Mouse (Mus musculus): ENCODE data around the gene Gm9857.

The Gm9857 gene

GRCm38 (mm10) chr3:108925677-108926076, 14.6 kb downstream of the Gm9857 start:
- DNase-seq (ENCODE audit: low spot score in 2 of 2), result no peak

- no peak for DNase-seq (ENCODE audit: low spot score in 2 of 2)
These were observed 18.4 kb downstream of the Gm9857 start for GRCm38 (mm10) chr3:108921822-108922221.

DNA sequence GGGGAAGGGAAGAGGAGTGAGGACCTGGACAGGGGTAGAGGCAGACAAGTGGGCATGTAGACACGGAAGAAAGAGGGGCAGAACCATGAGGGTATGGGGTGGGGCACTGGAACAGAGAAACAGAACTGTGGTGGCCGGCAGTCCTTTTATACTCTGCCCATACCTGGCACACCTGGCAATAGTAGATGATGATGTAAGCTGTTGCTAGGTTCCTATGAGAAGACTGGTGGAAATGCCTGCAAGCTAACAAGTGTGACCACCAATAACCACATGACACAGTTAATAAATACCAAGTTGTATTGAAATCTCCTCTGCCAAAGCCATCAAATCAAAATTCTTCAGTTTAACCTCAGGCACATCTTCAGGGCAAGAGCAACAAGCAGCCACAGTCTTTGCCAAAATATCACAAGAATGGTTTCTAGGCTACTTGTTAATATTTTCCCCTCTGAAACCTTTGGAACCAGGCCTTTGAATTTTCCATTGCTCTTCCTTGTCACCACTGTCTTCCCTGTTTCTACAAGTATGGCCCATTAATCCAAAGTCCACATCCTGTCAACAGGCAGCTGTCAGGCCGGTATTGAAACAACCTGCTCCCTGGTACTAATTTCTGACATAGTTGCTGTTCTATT, 19.7 kb downstream of the Gm9857 start:
- DNase-seq (ENCODE audit: low spot score in 2 of 2), result no peak

DNA sequence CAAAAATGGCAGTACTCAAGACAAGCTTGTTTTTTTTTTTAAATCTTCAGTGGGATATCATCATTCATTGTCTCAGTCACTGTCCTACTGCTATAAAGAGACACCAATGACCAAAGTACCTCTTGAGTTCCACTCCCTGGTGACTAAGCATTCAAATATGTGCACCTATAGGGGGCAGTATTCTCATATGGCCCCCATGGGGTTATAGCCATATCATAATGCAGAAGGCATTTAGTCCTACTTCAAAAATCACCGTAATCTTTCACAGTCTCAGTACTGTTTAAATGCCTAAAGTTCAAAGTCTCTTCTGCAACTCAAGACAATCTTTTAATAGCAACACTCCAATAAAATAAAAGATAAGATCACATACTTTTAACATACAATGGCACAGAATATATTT, 21.4 kb downstream of the Gm9857 start:
- no peak for DNase-seq (ENCODE audit: low spot score in 2 of 2)

DNA sequence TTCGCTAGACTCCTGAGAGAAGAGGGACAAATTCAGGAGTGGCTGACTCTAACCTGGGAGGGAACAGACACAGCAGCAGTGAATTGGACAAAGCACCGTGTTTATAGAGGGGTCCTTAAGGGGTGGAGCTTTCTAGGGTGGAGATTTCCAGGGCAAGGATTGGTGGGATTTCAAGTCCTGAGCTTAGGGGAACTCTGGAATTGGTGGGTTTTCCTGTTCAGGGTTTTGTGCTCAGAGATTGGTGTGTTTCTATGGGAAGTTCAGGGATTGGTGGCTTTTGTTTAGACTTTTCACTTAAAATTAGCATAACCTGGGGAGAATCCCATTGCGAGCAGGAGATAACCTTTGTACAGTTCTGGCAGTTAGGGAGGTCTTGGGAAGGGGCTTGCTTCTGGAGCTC, 22.3 kb downstream of the Gm9857 start:
- no peak for DNase-seq (ENCODE audit: low spot score in 2 of 2)

DNA sequence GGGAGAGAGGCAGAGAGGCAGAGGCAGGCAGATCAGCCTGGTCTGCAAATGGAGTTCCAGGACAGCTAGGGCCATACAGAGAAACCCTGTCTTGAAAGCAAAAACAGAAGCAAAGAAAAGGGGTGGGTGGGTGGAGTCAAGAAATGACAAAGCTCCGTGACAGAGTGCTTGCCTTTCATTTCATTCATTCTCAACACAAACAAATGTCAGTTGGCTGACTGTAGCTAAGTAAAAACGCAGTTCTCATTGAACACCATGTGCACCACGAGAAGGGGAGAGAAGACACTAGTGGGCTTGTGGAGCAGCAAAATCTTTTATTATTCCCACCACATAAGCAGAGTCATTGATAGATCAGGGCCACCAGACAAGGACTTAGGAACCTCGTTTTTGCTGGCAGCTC, 23.4 kb downstream of the Gm9857 start:
- no peak for DNase-seq (ENCODE audit: low spot score in 2 of 2)

DNA sequence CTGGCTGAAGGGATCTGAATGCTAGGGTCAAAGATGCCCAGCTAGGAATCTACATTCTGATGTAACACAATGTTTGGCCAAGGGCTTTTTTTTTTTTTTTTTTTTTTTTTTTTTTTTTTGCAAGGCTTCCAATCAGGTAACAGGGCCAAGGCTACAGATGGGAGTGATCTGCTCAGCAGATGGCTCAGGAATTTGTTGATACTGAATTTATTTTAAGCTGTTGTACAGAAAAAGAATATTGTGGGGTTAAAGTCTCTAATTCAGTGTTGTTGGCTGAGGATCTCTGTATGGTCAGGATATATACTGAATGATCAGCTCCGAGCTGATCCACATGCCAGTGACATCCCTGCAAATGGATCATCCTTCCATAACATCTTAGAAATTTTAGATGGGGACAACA, 24.2 kb downstream of the Gm9857 start:
- no peak for DNase-seq (ENCODE audit: low spot score in 2 of 2)

DNA sequence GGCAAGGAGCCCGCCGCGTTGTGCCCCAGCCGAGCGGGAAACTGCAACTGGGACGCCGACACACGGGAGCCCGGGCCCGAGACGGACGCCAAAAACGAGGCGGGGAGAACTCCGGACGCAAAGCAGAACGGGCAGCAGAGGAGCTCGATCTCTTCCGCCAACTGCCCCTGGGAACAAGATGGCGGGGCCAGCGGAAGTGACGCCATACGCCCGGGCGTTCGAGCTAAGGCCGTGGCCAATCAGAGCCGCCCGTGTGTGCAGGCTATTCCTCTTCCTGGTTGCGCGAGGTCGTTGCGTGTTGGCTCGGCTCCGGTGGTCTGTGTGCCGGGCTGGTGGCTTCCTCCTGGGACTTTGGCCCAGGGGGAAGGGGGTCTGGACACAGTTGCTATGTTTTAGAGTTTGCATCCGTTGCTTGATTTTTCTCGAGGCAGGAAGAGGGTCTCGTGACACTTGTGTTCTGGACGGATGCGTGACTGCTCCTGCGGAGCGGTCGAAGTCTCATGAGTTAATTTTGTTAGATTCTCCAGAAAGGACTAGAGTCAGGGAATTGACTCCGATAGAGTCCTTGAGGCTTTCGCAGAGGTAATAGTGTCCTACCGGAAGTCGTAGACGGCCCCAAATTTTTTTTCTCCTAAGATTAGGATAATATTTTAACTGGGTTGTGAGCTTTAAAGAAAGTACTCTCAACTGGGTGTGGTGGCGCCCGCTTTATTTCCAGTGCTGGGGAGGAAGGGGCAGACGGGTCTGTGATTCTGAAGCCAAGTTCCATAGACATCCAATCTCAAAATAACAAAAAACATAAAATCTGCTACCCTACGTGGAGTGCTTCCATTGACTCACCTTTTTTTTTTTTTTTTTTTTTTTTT, 28.5 kb downstream of the Gm9857 start, which contains the start of gene Prpf38b:
Gene Prpf38b, minus strand, starts transcription at position 180 of the 866 bp plus-strand sequence.
- DNase-seq (ENCODE audit: low spot score in 2 of 2), result peak; percentile 90 to 95

DNA sequence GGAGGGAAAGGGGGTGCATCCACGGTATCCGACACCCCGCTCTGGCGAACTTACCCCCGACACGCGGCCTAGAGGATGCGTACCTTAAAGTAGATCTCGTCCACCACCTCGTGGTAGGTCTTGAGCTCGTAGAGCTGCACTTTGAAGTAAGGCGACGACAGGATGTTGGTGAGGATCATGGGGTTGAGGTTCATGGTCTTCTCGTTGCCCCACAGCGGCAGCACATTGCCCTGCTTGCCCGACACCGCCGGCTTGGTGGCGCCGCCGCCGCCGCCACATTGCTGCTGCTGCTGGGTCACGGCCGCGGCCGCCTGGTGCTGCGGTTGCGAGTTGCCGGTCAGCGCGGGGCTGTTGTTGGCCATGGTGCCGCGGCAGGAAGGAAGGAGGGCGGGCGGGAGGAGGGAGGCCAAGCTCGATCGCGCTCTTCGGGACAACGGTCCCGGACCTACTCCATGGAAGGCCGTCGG, 29.1 kb downstream of the Gm9857 start:
- DNase-seq (ENCODE audit: low spot score in 2 of 2), result peak; percentile 64 to 70

DNA sequence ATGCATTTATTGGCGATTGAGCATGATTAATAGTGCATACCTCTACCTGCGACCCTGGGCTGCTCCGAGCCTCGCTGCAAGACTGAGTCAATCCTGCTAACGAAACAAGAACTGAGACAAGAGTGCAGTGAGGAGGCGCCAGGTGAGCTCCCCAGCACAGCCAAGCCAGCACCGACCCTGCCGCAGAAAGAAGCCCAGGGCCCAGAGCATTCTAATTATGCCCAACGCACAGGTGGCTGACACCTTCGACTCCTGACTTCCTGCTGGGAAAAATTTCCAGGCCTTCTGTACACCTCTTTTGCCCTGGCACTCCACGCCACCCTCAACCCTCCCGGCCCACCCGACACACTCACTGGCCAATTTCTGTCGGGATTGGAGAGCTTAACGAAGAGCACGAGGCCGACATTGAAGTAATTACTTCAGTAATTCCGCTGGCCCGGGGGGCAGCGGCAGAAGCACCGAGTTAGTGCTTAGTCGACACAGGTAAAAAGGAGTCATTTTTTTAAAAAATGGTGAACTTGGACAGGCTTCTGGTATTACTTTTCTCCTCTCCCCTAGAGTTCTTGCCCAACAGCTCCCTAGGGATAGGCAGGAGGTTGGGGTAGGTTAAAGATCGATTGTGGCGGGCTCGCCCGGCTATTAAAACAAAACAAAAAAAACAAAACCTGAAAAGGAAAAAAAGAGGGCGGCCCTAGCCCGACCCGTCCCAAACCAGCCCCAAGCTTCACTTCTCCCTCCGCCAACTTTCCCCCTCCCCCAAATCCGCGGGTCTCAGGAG, 29.8 kb downstream of the Gm9857 start:
- DNase-seq (ENCODE audit: low spot score in 2 of 2), result no peak

DNA sequence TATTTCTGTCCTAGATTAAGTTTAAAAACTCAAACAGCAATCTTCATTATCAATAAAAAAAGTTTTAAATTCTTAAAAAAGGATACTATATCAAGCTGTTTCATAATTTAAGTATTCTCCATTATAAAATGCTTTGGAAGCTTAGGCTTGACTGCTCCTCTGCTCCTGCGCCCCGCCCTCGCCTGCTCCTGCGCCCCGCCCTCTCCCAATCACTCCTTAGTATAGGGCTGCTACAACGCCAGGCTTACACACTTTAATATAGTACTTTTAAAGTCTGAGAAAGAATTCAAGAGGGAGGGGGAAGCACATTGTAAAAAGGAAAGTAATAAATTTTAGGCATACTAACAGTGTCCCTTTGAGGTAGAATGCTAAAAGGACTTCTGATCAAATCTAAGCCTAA, 37.3 kb downstream of the Gm9857 start:
- no peak for DNase-seq (ENCODE audit: low spot score in 2 of 2)

DNA sequence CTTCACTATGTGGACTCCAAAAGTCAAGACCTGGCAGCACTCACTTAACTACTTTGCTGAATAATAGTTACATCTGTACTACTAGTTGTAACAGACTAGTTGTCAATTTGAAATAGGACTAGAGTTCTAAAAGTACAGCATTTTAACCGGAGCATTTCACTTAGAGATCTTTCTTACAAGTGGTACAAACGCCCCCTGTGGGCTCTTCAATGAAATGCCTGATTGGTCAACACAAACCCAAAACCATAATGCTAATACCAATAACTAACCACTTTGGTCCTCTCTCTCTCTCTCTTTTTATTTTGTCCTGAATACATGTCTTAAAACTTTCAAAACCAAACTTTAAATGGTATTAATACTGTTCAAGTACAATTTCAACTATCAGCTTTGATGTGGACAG, 38.2 kb downstream of the Gm9857 start:
- DNase-seq (ENCODE audit: low spot score in 2 of 2), result no peak

GRCm38 (mm10) chr3:108900681-108901080, 39.6 kb downstream of the Gm9857 start:
- DNase-seq (ENCODE audit: low spot score in 2 of 2), result no peak

- no peak for DNase-seq (ENCODE audit: low spot score in 2 of 2)
These were observed 40.1 kb downstream of the Gm9857 start for GRCm38 (mm10) chr3:108900147-108900546.

- DNase-seq (ENCODE audit: low spot score in 2 of 2), result no peak
These were observed 41.6 kb downstream of the Gm9857 start for GRCm38 (mm10) chr3:108898640-108899039.

GRCm38 (mm10) chr3:108892914-108893313, 47.3 kb downstream of the Gm9857 start:
- no peak for DNase-seq (ENCODE audit: low spot score in 2 of 2)

DNA sequence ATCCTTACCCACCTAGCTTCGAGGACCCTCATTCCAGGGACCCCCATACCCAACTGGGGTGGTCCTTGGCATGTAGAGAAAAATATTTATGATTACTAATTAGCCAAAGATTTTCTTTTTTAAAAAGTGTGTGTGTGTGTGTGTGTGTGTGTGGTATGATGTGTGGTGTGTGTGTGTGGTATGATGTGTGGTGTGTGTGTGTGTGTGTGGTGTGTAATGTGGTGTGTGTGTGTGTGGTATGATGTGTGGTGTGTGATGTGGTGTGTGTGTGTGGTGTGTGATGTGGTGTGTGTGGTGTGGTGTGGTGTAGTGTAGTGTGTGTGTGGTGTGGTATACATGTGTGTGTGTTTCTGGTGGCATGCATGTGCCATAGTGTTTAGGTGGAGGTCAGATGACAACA, 48.2 kb downstream of the Gm9857 start:
- DNase-seq (ENCODE audit: low spot score in 2 of 2), result no peak
